Mouse (Mus musculus): ENCODE measurements around the gene P4hb. TPM values are rescaled to one million over a fixed set of nuclear protein-coding genes. Genes with fewer than 3 reads are reported as not detected.
"Not testable (repeated sequence)": the region's sequence is repeated elsewhere in the genome, so short reads cannot be mapped to it uniquely, and the experiment has no call there.

P4hb gene
- polyA plus RNA-seq, 1 experiment from 2014 or later = 254 TPM

DNA sequence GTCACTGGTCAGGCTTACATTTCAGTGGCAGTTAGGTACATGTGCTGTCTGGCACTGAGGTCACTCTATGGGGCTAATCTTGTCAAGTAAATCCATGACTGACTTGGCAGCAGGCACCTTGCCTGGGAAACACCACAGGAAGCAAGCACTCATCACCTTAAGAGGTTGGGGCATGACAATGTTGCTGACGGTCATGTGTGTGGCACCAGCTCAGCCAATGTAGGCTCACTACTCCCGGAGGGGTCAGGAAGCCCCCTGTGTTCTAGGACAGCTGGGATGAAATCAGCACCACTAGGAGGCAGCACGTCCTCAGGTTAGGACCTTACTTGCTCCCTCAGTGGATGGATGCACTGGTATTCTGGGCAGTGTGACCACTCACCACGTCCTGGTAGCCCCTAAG lies 31.1 kb downstream of the P4hb start:
- DNase-seq (ENCODE audit: low spot score) = no peak

DNA sequence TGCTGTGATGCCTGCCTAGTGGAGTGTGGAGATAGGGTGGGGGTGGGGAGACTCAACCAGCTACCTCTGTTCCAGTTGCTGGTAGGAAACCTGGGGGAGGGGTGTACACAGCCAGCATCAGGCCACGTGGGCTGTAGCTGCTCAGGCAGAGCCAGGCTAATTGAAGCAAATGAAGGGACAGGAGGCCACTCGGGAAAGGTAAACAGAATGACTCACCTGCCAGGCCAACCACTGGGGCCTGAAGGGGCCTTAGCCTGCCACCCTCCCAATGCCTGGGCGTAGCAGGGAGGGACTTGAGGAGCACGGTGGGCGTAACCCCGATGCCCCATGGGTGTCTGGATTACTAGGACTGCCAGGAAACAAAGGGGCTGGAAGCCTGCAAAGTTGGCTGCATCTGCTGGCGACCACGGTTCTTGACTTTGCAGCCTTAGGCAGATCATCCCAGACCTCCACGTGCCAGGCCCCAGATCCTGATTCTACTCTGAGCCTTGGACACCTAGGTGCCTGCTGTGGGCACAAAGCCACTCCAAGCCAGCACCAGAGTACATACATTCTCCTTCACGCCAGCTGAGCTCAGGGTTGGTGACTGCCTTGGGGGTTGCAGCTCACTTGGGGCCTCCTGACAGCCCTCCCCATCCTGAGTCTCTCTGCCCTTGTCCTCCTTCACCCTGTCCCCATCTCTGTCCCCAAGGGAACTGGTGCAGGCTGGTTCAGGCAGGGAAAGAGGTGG lies 33.6 kb downstream of the P4hb start:
- no peak for DNase-seq (ENCODE audit: low spot score)

DNA sequence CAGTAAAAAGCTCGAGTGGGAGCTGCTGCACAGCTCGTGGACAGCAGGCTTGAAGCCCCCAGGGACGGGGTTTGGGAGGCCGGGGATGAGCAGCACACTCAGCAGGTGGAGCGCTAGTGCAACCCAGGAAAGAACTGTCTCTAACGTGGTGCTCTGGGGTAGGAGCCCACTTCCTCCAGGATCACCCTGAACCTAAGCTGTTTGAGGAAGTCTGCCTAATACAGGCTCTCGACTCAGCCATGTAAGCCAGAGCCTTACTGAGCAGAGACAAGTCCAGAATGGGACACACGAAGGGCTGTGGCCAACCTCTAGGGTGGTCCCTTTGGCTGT lies 34.1 kb downstream of the P4hb start:
- no peak for DNase-seq (ENCODE audit: low spot score)

DNA sequence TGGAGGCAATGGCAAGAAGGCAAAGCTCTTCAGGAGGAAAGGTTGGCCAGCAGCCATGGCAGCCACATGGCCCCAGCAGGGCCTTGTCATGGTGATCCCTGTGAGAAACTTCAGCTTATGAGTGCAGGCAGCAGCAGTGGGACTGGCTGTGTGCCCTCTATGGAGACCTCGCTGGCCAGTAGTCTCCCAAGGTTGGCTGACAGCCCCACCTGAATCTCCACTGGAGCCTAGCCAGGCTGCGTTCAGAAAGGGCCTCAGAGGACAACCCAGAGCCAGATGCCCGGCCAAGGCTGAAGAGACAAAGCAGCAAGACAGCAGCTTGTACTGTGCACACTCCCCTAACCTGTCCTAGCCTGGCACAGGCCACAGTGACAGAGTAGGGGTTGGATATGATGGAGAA lies 34.6 kb downstream of the P4hb start:
- DNase-seq (ENCODE audit: low spot score) = no peak

DNA sequence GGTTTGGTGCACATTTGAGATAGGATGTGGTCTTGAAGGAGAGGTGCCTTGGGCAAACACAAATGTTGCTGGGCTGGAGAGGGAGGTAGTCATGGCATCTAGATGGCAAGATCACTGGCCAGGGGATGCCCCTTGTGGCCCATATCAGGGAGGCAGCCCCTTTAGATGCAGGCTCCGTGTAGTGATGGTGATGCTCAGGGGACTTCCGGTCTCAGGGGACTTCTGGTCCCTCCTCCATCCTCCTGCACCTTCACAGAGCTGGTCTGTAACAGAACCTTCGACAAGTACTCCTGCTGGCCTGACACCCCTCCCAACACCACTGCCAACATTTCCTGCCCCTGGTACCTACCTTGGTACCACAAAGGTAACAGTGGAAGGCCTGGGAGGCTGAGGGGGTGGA lies 37.2 kb downstream of the P4hb start:
- DNase-seq (ENCODE audit: low spot score) = no peak

DNA sequence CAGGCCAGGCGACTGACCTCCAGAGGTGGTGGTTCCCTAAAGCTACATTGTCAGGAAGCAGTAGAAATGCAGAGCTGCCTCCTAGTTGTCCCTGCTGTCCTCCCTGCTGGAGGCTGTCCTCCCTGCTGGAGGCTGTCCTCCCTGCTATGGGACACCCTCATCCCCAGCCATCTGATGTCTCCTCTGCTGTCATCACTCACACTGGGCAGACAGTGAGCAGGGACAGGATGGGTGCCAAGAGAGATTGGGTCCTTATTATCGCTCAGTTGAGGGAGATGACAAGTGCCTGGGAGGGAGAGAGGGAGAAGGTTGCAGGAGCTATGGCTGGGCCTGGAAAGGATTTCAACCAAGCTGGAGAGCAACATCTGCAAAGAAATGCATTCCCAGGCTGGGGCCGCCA lies 37.9 kb downstream of the P4hb start:
- no peak for DNase-seq (ENCODE audit: low spot score)

DNA sequence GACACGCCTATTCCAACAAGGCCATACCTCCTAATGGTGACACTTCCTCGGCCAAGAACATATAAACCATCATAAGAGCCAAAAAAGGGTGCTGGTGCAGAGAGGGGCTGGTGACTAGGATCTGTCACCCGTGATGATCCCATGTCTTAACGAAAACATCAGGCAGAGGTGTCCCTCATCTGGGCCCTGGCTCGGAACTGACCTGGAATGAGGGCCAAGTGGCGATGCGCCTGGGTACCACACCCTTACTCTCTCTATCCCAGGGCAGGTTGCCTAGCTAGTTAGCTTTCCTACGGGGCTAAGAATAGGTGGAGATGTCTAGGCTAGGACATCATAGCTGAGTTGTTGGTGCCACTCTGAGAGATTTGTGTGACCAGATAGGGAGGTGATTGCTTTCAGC lies 39.0 kb downstream of the P4hb start:
- no peak for DNase-seq (ENCODE audit: low spot score)

DNA sequence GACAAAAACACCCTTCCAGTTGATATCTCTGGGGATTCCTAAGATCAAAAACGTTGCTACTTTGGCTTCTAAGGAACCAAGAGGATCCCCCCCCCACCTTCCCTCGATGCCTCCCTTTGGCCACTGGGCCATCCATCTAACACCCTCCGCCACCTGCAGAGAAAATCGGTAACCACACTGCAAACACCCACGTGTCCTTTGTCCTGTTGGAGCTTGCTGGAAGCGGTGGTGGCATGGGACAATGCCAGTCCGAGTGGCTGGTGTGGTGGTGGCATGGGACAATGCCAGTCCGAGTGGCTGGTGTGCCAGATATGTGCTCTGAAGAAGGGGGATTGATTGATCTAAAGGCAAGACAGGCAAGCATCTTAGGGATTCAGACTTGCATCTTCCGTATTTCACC lies 41.4 kb downstream of the P4hb start:
- DNase-seq (ENCODE audit: low spot score) = no peak

DNA sequence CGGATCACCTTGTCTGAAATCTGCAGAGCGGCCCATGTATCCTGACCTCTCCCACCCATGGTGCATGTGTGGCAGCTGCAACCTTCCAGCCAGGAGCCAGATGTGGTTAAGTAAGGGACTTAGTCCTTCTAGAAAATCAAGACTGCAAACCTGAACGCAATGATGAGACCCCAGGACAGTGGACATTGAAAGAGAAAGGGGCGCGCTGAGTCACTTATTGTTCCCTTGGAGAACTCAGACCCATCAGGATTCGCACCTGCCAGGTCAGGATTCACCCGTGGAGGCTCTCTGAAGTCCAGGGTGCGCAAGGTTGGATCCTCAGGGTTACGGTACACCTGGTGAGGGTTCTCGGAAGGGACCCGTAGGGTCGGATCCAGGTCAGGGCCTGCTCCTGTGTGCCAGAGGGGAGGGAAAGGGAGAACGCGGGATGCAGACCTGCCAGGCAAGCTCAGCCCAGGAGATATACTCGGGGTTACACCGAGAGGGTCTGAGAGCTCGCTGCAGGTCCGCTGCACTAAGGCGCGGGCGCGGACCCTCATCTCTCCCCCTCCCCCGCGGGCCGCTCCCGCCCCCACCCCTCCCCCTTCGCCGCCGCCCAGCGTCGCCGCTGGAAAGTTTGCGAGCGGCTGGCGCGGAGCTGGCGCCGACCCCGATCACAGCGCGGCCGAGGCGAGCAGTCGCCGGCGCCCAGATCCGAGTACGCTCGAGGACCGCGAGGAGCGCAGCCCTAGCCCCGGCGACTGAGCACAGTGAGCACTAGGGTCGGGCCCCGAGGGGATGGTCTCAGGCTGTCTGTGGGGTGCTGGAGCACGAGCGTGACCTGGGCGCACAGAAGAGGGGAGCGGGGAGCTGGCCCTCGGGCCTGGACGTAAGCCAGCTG lies 42.7 kb downstream of the P4hb start, which contains the start of gene Gcgr:
TSS of gene Gcgr (plus strand) at position 615 of the 880 bp plus-strand sequence.
- DNase-seq (ENCODE audit: low spot score) = no peak

DNA sequence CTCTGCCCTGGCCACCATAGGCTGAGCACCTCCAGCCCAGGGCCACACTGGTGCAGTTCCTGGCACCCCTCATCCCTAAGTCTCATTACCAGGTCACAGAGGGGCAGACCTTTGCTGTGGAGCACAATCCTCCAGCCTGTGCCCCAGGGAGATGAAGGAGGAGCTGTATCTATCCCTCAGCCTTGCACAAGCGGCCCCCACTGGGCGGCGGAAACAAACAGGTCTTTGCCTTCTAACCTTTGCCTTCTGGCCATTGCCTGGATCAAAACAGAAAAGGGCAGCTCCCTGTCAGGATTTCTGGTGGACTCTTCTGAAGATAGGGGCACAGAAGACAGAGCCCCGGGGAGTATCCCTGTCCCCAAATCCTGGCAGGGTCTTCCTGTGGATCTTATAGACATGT lies 44.1 kb downstream of the P4hb start:
- DNase-seq (ENCODE audit: low spot score) = no peak

DNA sequence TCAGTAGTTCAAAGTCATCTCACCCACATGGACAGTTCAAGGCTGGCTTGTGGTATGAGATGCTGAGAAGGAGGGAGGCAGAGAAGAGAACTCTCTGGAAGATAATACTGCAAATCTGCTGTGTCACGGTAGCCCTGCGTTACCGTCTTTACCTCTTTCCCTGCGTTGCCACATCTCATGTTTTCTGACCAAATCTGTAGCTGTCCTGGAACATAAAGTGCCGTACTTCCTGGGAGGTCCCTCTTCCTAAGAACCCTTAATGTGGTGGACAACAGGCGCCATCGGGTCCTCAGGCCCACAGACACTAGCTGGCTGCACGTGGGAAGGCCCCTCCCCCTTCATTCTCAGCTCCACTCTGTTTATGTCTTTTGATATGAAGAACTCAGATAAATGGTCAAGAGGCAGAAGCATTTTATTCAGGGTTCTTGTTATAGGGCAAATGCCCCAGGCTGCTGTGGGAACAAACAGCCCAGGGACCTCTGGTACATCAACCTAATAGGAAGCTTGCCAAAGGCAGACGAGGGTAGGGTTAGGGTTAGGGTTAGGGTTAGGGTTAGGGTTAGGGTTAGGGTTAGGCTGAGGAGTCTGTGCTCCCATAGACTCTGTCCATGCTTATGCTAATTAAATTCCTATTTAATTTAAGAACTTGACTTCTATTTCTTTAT lies 45.2 kb downstream of the P4hb start:
- no peak for DNase-seq (ENCODE audit: low spot score)

DNA sequence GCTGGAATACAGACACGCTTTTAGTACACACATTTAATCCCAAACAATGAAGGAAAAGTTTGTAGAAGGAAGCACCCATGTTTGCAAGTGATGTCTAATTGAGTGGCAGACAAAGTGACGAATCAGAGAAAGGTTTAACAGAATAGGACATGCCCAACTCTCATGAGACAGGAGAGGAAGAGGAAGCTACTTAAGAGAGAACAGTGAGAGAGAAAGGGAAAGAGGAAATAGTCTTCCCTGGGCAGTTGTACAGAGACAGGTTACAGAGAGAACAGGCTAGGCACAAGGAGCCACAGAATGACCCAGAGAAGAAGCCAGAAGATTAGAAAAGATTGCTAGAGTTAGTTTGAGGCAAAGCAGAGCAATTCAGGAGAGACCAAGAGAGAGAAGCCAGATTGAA lies 47.1 kb downstream of the P4hb start:
- no peak for DNase-seq (ENCODE audit: low spot score)

DNA sequence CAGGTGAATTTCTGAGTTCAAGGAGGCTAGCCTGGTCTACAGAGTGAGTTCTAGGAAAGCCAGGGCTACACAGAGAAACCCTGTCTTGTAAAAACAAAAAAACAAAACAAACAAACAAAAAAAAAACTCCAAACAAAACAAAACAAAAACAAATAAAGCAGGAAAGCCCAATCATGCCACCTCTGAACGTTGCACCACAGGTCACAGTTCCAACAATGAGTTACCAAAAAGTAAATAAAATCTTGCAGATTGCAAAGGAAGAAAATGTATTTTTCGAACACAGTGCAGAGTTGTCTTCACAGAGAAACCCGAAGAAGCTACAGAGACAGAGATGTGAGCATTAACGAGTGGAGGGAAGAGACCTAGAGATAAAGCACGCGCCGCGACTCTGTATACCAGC lies 50.5 kb downstream of the P4hb start:
- DNase-seq (ENCODE audit: low spot score) = no peak

DNA sequence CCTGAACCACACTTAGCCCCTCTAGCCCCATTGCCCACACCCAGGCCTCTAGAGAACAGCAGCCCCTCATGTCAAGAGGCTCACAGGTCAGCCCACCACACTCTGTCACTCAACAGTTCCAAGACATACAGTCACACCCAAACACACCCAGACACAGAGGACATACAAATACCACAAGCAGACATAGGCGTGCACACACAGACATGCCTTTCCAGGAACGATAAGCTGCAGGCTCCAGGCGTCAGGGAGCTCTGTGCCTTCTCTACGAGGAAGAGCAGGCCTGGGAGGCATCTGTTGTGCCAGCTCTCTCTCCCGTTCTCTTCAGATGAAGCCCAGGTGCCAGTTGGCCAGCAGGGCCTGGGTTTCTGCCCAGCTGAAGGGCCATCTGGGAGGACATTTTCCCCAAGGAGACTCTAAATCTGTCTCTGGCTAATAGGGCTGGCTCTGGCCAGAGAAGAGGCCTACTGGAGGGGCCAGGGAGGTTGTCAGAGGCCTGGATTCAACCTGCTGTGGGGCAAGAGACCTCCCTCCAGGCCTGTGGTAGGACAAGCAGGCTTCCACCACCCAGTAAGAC lies 52.0 kb downstream of the P4hb start:
- DNase-seq (ENCODE audit: low spot score) = no peak

DNA sequence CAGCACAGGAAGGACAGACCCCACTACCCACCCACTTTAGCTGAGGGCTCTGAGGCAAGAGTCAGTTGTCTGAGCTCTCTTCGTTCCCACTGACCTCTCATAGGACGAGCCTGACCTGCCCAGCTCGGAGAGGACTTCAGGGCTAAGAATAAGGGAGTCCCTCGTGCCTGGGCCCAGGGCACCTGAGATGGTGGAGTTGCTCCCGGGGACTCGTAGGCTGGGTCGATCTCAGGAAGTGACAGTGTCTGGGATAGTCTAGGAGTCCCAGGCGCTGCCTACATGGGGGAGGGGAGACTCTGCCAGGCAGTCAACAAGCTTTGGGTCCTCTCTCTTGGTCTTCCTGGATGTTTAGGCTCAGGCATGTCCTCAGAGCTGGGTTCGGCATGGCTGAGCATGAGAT lies 52.6 kb downstream of the P4hb start:
- DNase-seq (ENCODE audit: low spot score) = no peak

DNA sequence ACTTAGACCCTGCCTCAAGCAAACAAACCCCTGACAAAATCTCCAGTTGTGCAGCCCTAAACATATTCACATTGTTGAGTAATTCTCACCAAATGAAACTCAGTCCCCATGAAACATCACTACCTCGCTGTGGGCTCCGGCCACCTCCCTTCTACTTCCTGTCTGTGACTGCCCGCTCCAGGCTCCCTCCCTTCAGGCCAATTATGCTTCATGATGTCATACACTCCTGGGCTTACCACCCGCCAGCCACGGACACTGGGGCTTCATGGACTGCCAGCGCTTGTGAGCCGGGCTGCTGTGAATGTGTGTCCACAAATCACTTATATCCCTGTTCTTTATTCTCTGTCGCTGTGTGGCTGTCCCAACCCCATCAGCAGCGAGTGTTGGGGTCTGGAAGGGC lies 53.3 kb downstream of the P4hb start:
- no peak for DNase-seq (ENCODE audit: low spot score)

DNA sequence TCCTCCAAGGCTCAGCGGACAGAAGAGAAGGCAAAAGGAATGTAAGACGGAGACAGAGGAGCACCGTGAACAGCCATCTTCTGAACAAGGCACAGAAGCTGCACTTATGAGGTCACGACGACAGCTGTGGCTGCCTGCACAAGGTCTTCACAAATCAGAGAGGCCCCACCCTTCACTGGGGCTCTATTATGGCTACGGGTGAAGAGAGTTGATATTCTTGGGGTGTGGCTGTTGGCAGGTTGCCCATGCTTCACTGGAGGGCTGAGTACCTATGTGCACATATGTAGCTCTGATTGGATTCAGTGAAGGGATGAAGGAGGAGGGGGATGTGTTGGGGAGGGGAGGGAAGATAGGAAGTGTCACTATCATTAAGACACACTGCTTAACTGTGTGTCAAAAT lies 54.5 kb downstream of the P4hb start:
- DNase-seq (ENCODE audit: low spot score) = no peak

DNA sequence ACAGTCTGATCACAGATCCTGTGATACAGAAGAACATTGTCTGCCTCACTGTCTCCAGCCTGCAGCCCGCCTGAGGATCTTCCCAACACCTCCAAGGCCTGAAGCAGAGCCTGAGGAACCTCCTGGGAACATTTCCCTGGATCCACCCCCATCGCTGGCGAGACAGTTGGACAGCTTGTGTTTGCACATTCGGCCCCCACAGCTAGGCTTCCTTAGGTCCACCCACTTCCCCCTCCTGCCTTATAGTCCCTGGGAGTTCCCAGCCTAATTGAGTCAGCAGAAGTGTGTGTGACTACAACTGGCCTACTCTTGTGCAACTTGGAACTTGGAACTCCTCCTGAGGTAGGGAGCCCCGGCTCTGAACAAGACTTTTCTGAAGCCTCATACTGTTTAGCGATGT lies 55.0 kb downstream of the P4hb start:
- no peak for DNase-seq (ENCODE audit: low spot score)

DNA sequence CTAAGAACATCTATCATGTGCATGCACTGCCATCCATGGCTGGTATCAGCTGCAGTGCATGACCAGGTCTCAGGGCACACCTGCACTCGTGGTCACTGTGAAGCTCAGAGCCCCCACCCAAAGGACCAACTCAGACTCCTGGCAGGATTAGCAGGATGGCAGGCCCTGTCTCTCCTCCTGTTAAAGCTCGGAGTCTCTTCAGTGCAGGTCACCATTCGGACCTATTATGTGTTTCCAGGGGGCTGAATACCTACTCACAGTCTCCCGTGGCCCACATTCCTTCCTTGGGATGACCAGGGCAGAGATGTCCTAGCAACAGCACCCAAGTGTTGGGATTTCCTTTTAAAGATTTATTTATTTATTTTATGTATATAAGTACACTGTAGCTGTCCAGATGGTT lies 55.9 kb downstream of the P4hb start:
- no peak for DNase-seq (ENCODE audit: low spot score)

DNA sequence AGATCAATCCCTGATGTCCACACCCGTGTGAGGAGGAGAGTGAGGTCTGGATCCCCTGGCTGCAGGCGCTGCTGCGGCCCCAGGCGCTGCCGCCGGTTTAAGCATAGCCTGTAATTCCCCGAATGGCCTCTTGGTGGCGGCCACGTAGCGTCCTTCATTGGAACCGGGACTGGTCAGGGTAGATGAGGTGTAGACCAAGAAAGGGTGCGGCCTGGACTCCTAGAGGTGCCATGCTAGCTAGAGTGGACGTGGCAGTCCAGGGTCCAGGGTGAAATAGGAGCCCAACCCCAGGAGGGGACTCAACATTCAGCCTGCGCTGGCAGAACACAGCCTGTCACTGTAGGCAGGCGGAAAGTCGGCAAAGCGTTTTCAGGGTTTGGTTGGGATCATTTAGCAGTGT lies 57.4 kb downstream of the P4hb start:
- peak; percentile 68 for DNase-seq (ENCODE audit: low spot score)

DNA sequence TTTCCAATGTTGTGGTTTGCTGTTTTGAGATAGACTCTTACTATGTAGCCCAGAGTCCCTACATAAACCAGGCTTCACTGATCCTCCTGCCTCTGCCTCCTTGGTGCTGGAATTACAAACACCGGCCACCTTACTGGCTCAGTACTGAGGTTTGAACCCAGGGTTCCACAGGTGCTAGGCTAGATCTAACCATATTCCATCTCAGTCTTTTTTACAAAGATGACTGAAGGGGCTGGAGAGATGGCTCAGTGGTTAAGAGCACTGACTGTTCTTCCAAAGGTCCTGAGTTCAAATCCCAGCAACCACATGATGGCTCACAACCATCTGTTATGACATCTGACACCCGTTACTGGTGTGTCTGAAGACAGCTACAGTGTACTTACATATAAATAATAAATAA lies 58.8 kb downstream of the P4hb start:
- DNase-seq (ENCODE audit: low spot score) = not testable (repeated sequence)

DNA sequence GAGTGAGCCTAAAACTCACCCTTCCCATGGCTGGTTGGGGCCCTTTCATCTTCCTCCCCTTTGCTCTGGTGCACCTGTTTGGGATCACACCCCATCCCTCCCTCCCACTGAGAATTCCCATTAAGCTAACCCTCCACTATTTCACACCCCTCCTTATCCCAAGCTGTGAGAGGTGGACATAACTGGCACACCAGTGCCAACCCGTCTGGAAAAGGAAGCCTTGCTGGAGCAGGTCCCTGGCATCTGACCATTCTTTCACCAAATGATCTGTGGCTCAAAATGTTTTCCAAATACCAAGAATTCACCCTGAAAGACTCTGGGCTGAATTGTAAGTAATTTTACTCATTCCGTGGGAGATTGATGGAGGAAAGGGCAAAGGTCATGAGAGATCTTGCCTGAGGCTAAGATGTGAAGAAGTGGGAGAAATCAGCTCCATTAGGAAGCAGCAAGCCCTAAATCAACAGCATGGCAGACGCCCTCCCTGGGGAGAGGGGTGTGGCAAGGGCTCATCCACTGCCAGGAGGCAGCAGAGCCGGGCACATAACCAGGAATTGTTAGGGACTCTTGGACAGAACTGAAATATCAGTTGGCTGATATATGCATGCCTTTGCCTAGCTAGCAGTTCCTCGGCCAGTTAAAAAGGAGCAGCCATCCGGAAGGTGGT lies 60.1 kb downstream of the P4hb start:
- no peak for DNase-seq (ENCODE audit: low spot score)
